In the genomic region with DNA sequence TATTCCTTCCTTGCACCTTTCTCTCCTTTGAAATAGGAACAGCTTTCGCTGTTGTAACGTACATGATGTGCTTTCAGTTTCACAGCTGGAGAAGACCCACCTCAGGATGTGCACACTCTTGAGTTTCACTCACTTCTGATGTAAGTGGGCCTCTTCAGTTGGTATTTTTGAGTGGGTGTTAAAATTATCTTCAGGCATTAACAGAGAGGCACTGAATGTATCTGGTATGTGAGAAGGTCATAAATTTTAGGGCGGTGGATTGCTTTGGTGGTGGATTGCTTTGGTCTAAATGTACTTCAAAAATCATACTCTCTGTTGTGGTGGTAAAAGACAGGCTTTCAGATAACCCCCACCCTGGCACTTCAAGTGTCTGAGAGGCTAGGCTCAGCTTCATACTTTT, we compare ENCODE assay signal across 17 mouse cellular contexts. TPM values are rescaled to one million over a fixed set of nuclear protein-coding genes. Genes with fewer than 3 reads are reported as not detected.
DNase-seq lines count a peak whose midpoint lies in the region; ATAC-seq and TF ChIP-seq lines count a peak whose summit lies in the region.
"Had no signal": no experiment of that assay in that cellular context is flagged by ENCODE, and none has a peak within 500 bp of the region (broad histone marks: within the 10 kb centered on the region; RNA-seq: fewer than 3 reads in every experiment).

No protein-coding gene starts in this region.

- no peaks in the 10 kb centered on the region for H3K27me3 ChIP-seq in liver, postnatal 0 days (ENCODE audit: insufficient read depth, low read length)
- H3K27me3 ChIP-seq in liver, embryonic 11.5 days (replicated peaks; ENCODE audit: control insufficient read depth, insufficient read depth, low read length) = no peaks in the 10 kb centered on the region
- no peaks in the 10 kb centered on the region for H3K27me3 ChIP-seq in midbrain, embryonic 11.5 days (ENCODE audit: control insufficient read depth, insufficient read depth, low read length)
- no peaks in the 10 kb centered on the region for H3K27me3 ChIP-seq in forebrain, embryonic 13.5 days
- H3K27me3 ChIP-seq in forebrain, postnatal 0 days (ENCODE audit: insufficient read depth, low read length) = no peaks in the 10 kb centered on the region
- H3K27me3 ChIP-seq: hindbrain, embryonic 15.5 days; liver, embryonic 13.5 days had no signal

- 77% methylated on average over 3 of the region's 3 CpGs for WGBS in liver, postnatal 0 days (ENCODE audit: insufficient replicate concordance)
- 87% methylated on average over 3 of the region's 3 CpGs for WGBS in liver, embryonic 11.5 days
- WGBS in midbrain, embryonic 11.5 days = 86% methylated on average over 3 of the region's 3 CpGs
- 91% methylated on average over 3 of the region's 3 CpGs for WGBS in forebrain, embryonic 13.5 days
- over 99% methylated on average over 3 of the region's 3 CpGs for WGBS in forebrain, postnatal 0 days

- no peak for TF ChIP-seq EP300 in liver, postnatal 0 days (IDR thresholded peaks at IDR 0.05; ENCODE audit: low read depth)

- no peak overlapping the region for H3K4me3 ChIP-seq in liver, postnatal 0 days (ENCODE audit: low read depth, low read length)
- no peak overlapping the region for H3K4me3 ChIP-seq in liver, embryonic 11.5 days (ENCODE audit: low read depth, low read length)
- no peak overlapping the region for H3K4me3 ChIP-seq in midbrain, embryonic 11.5 days (ENCODE audit: low read depth, low read length)
- no peak overlapping the region for H3K4me3 ChIP-seq in forebrain, embryonic 13.5 days
- no peak overlapping the region for H3K4me3 ChIP-seq in forebrain, postnatal 0 days (ENCODE audit: low read depth, low read length)
- H3K4me3 ChIP-seq: hindbrain, embryonic 15.5 days; liver, embryonic 13.5 days; myocyte had no signal

- H3K36me3 ChIP-seq in liver, postnatal 0 days (replicated peaks; ENCODE audit: insufficient read depth, low read length) = no peaks in the 10 kb centered on the region
- H3K36me3 ChIP-seq in liver, embryonic 11.5 days (ENCODE audit: control insufficient read depth, insufficient read depth, low read length) = no peaks in the 10 kb centered on the region
- no peaks in the 10 kb centered on the region for H3K36me3 ChIP-seq in midbrain, embryonic 11.5 days (ENCODE audit: control insufficient read depth, insufficient read depth, low read length)
- H3K36me3 ChIP-seq in forebrain, embryonic 13.5 days (ENCODE audit: poor library complexity, severe bottlenecking) = no peaks in the 10 kb centered on the region
- no peaks in the 10 kb centered on the region for H3K36me3 ChIP-seq in forebrain, postnatal 0 days (ENCODE audit: insufficient read depth)
- H3K36me3 ChIP-seq: hindbrain, embryonic 15.5 days; liver, embryonic 13.5 days had no signal

- 0 out of 2 replicates have a peak overlapping the region, but pooled peaks have one; percentile 13 for H3K27ac ChIP-seq in liver, postnatal 0 days (ENCODE audit: low read depth)
- no peak overlapping the region for H3K27ac ChIP-seq in liver, embryonic 11.5 days (ENCODE audit: low read depth, low read length)
- H3K27ac ChIP-seq in midbrain, embryonic 11.5 days (ENCODE audit: low read depth, low read length) = no peak overlapping the region
- no peak overlapping the region for H3K27ac ChIP-seq in forebrain, embryonic 13.5 days
- H3K27ac ChIP-seq in forebrain, postnatal 0 days (ENCODE audit: low read depth, low read length) = no peak overlapping the region
- H3K27ac ChIP-seq: hindbrain, embryonic 15.5 days; liver, embryonic 13.5 days had no signal

- no peak for DNase-seq in liver, postnatal 0 days
- DNase-seq in liver, embryonic 11.5 days (ENCODE audit: low spot score) = no peak
- DNase-seq in thymus, postnatal 0 days (ENCODE audit: low spot score) = peak; percentile 71
- DNase-seq in thymus, adult 18-20 months = no peak
- peak; percentile 73 for DNase-seq in naive thymus-derived CD4-positive, alpha-beta T cell, adult 2 months (ENCODE audit: low read depth)
- no peak for DNase-seq in midbrain, embryonic 11.5 days (ENCODE audit: low spot score, missing footprints)
- no peak for DNase-seq in forebrain, postnatal 0 days
- DNase-seq: adrenal gland, adult 8-10 months; cerebellum, postnatal 10 days; heart, adult 18-20 months; kidney, adult 11 months; kidney, postnatal 14 days; liver, embryonic 13.5 days; midbrain, embryonic 14.5 days had no signal

- no peak for ATAC-seq in liver, postnatal 0 days
- no peak for ATAC-seq in liver, embryonic 11.5 days (replicated peaks; ENCODE audit: low FRiP score)
- ATAC-seq in midbrain, embryonic 11.5 days (ENCODE audit: low FRiP score) = no peak
- no peak for ATAC-seq in forebrain, embryonic 13.5 days
- no peak for ATAC-seq in forebrain, postnatal 0 days

- no peak for TF ChIP-seq CTCF in liver, postnatal 0 days (IDR thresholded peaks at IDR 0.05; ENCODE audit: low read depth)
- no peak for TF ChIP-seq CTCF in forebrain, postnatal 0 days (IDR thresholded peaks at IDR 0.05; ENCODE audit: low read depth)

- H3K4me1 ChIP-seq in liver, postnatal 0 days (ENCODE audit: insufficient read depth) = no peaks in the 10 kb centered on the region
- no peaks in the 10 kb centered on the region for H3K4me1 ChIP-seq in liver, embryonic 11.5 days (replicated peaks; ENCODE audit: control insufficient read depth, insufficient read depth, low read length)
- no peaks in the 10 kb centered on the region for H3K4me1 ChIP-seq in midbrain, embryonic 11.5 days (ENCODE audit: control insufficient read depth, insufficient read depth, low read length)
- H3K4me1 ChIP-seq in forebrain, embryonic 13.5 days = no peaks in the 10 kb centered on the region
- H3K4me1 ChIP-seq in forebrain, postnatal 0 days (ENCODE audit: insufficient read depth) = 0 out of 2 replicates have a peak, but pooled peaks cover 3% of the 10 kb centered on the region
- H3K4me1 ChIP-seq: hindbrain, embryonic 15.5 days had no signal

- no peak overlapping the region for H3K9ac ChIP-seq in liver, postnatal 0 days (replicated peaks)
- no peak overlapping the region for H3K9ac ChIP-seq in liver, embryonic 11.5 days (ENCODE audit: low read depth, low read length)
- H3K9ac ChIP-seq in midbrain, embryonic 11.5 days (ENCODE audit: low read length) = no peak overlapping the region
- no peak overlapping the region for H3K9ac ChIP-seq in forebrain, embryonic 13.5 days
- no peak overlapping the region for H3K9ac ChIP-seq in forebrain, postnatal 0 days
- H3K9ac ChIP-seq: hindbrain, embryonic 15.5 days; liver, embryonic 13.5 days had no signal

- H3K9me3 ChIP-seq in liver, postnatal 0 days (ENCODE audit: low read length) = no peaks in the 10 kb centered on the region
- no peaks in the 10 kb centered on the region for H3K9me3 ChIP-seq in liver, embryonic 11.5 days (ENCODE audit: control insufficient read depth, low read length)
- no peaks in the 10 kb centered on the region for H3K9me3 ChIP-seq in midbrain, embryonic 11.5 days (ENCODE audit: control insufficient read depth, low read length)
- peaks cover 3% of the 10 kb centered on the region; the same call in 1 of the 2 replicates for H3K9me3 ChIP-seq in forebrain, embryonic 13.5 days (replicated peaks)
- H3K9me3 ChIP-seq in forebrain, postnatal 0 days (ENCODE audit: low read length) = no peaks in the 10 kb centered on the region
- H3K9me3 ChIP-seq: hindbrain, embryonic 15.5 days; liver, embryonic 13.5 days had no signal

- no peak overlapping the region for H3K4me2 ChIP-seq in liver, postnatal 0 days (ENCODE audit: low read depth, low read length)
- no peak overlapping the region for H3K4me2 ChIP-seq in liver, embryonic 11.5 days
- no peak overlapping the region for H3K4me2 ChIP-seq in midbrain, embryonic 11.5 days
- no peak overlapping the region for H3K4me2 ChIP-seq in forebrain, embryonic 13.5 days
- H3K4me2 ChIP-seq in forebrain, postnatal 0 days (ENCODE audit: low read depth) = no peak overlapping the region
- H3K4me2 ChIP-seq: hindbrain, embryonic 15.5 days; liver, embryonic 13.5 days had no signal

RNA-seq across cellular contexts. Expression of a gene that starts 17.2 kb away (rescaled TPM):
- 8.0 and 9.0 TPM in 2 replicates for polyA plus RNA-seq in liver, postnatal 0 days (2015; fragmentation: Nextera tagmentation; extraction: Ambion mirVana)
- 6.2 and 7.2 TPM in 2 replicates for polyA plus RNA-seq in liver, embryonic 11.5 days (2014; fragmentation: Nextera tagmentation; extraction: Ambion mirVana)
- 58.4 and 69.5 TPM in 2 replicates for polyA plus RNA-seq in thymus, postnatal 0 days (2015; fragmentation: Nextera tagmentation; extraction: Ambion mirVana)
- polyA plus RNA-seq in midbrain, embryonic 11.5 days (2014; fragmentation: Nextera tagmentation; extraction: Ambion mirVana) = 0.80 and 1.2 TPM in 2 replicates
- polyA plus RNA-seq in forebrain, embryonic 13.5 days (2015; fragmentation: Nextera tagmentation; extraction: Ambion mirVana) = 0.47 and 0.56 TPM in 2 replicates
- 1.9 and 2.1 TPM in 2 replicates for total RNA-seq in forebrain, postnatal 0 days (2014; rRNA removed)
- polyA plus RNA-seq in forebrain, postnatal 0 days (2015; fragmentation: Nextera tagmentation; extraction: Ambion mirVana) = 1.6 and 1.8 TPM in 2 replicates
- polyA plus RNA-seq: myocyte had no signal

Comparison
In these comparisons a context has a peak if more than half of its experiments do, and no peak if none do; other contexts are left out.
1. DNase-seq: peak in thymus, postnatal 0 days (single experiment) and naive thymus-derived CD4-positive, alpha-beta T cell, adult 2 months (single experiment); none in liver, postnatal 0 days (single experiment), liver, embryonic 11.5 days (single experiment), thymus, adult 18-20 months (0 of 2), midbrain, embryonic 11.5 days (single experiment) and forebrain, postnatal 0 days (single experiment).